Mouse (Mus musculus) NIH3T3 (cell line): ENCODE measurements at regions not wholly inside any gene's neighbourhood (a gene's known extent, or its start where the extent isn't known, plus 50 kb on each side); places are given as distances from the start of the nearest gene placed in this dataset.
"Not testable (repeated sequence)": the region's sequence is repeated elsewhere in the genome, so short reads cannot be mapped to it uniquely, and the experiment has no call there.

ENCODE experiments used
- DNase-seq: peaks from one replicate; pipeline ENCODE4 v3.0.0-alpha.2; 2012; ENCODE audit warnings: low read depth

- DNase-seq: no peak
Observed at GRCm38 (mm10) chr16:30190935-30191514, 76.3 kb downstream of the Cpn2 start.

- DNase-seq: peak; percentile 75
Observed at GRCm38 (mm10) chr16:30193294-30194261, 73.7 kb downstream of the Cpn2 start.

- DNase-seq: peak; percentile 18
Observed at GRCm38 (mm10) chr16:30194836-30195235, 72.5 kb downstream of the Cpn2 start.

- not testable (repeated sequence) for DNase-seq
Observed at GRCm38 (mm10) chr16:30195859-30196258, 71.4 kb downstream of the Cpn2 start.

GRCm38 (mm10) chr16:30197351-30197750 is 69.9 kb downstream of the Cpn2 start:
- DNase-seq: no peak

- peak; percentile 7 for DNase-seq
Observed at GRCm38 (mm10) chr16:30199836-30200235, 67.5 kb downstream of the Cpn2 start.

- DNase-seq: no peak
Observed at GRCm38 (mm10) chr16:30204144-30204543, 63.2 kb downstream of the Cpn2 start.

GRCm38 (mm10) chr16:30205314-30205815 is 61.9 kb downstream of the Cpn2 start:
- DNase-seq: no peak

- no peak for DNase-seq
Observed at GRCm38 (mm10) chr16:30205816-30206356, 61.4 kb downstream of the Cpn2 start.
